Mouse (Mus musculus) layer of hippocampus, postnatal 14 days (tissue): ENCODE measurements around the gene Dmac2. TPM values are rescaled to one million over a fixed set of nuclear protein-coding genes. Genes with fewer than 3 reads are reported as not detected.

Experiments used
- DNase-seq, 2 experiments: peaks; one replicate each; pipeline ENCODE4 v3.0.0; 2021 to 2022; ENCODE audit warnings: low spot score in 2 of 2, mixed read lengths in 1 of 2
- total RNA-seq, 2 experiments: library from RNA; stranded (reverse); gene quantifications; 2 replicates each; pipeline ENCODE4 v1.2.3; 2021

The Dmac2 gene
- total RNA-seq, 2 experiments from 2014 or later = 37.3 to 39.2 TPM

DNA sequence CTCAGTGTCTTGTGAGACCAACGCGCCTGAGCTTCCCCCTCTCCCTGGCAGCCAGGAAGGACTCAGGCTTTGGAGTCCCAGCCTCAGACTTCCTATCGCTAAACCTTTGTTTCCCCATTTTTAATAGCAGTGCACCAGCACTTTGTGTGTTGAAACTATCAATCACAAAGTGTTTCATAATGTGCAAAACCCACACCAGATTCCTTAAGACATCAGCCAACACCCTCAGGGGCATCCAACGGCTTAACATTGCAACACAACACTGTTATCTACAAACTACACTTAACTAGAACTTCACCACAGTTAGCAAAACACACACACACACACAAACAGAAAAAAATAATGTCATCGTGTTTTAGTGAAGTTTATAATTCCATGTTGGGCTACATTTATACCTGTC lies 30.6 kb downstream of the Dmac2 start:
- no peak for DNase-seq

DNA sequence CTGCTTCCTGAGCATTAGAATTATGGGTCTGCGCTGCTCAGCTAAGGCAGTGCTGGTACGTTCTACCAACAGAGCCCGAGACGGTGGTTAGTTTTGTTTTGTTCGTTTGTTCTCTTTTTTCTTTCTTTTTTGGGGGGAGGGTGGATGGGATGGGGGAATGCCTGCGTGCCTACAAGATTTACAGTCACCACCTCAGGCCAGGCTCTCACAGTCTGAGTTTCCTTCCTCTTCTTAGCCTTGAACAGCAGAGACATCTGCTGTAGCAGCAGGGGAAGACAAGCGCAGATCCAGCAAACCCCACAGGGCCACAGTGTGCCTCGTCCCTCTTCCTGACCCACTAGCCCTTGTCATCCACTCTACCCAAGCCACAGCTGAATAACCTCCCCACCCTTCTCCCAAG lies 32.1 kb downstream of the Dmac2 start:
- DNase-seq = no peak

DNA sequence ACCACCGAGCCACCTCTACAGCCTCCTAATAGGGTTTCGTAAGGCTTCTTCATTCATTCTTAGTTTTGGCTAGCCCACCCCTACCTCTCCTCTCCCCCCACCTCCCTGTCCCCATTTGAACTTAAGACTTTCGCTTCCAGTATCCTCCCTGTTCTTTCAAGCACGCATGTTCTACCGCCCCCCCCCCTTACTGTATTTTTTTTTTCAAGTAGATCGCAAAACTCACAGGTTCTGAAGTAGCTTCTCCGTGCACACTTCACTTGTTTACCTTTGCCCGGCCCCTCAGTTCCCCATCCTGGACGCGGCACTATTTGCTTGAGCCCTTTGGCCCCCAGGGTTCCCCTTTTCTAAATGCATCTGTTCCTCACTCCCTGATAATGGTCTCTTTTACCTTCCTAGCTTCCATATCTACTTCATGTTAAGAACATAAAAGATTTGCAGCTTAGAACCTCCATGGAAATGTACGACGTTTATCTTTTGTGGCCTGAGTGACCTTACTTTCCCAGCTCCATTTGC lies 33.1 kb downstream of the Dmac2 start:
- no peak for DNase-seq

DNA sequence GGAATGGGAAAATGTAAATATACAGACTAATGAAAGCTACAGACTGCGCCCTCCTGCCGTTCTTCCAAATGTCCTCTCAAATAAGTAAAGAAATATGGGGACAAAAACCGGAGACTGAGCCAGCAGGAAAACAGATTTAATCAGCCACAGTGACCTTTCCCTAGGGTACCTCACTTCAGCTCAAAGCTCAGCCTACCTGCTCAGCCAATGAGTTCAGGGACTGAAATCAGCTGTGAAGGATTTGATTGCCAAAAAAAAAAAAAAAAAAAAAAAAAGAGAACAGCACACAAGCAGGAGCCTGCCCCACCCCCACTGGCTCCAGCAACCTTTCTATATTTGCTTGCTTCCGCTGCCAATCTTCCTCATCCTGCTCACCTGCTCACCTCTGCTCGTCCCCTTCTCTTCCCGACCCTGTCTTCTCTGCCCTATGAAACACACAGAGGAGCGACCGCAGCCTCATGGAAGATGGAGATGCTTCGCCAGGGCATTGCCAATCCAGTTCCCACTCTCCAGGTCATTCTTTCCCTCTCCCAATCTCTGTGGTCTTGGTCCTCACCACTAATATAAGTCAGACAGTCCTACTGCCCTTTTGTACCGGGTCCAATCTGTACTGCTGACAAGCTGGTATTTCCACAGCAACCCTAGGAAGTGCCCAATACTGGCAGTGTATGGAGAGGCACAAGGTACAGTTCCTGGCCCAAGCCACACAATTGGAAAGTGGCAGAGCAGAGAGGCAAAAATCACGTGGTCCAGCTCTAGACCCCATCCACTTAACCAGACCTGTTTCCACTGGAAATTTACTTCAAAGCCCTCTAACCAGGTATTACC lies 36.6 kb downstream of the Dmac2 start:
- no peak for DNase-seq

DNA sequence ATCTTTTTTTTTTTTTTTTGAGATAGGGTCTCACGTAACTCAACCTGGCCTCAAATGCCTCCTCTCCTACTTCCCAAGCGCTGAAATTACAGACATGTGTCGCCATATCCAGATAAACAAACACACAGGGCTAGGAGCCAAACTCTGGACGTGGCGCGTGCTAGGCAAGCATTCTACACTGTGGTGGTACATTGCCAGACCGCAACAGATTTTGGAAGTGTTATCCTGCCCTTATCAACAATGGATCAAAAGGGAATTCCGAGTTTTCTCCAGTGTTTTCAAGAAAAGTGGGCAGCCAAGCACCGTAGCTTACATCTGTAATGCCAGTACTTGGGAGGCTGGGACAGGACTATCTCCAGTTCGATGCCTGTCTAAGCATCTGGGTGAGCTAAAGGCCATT lies 38.6 kb downstream of the Dmac2 start:
- no peak for DNase-seq

DNA sequence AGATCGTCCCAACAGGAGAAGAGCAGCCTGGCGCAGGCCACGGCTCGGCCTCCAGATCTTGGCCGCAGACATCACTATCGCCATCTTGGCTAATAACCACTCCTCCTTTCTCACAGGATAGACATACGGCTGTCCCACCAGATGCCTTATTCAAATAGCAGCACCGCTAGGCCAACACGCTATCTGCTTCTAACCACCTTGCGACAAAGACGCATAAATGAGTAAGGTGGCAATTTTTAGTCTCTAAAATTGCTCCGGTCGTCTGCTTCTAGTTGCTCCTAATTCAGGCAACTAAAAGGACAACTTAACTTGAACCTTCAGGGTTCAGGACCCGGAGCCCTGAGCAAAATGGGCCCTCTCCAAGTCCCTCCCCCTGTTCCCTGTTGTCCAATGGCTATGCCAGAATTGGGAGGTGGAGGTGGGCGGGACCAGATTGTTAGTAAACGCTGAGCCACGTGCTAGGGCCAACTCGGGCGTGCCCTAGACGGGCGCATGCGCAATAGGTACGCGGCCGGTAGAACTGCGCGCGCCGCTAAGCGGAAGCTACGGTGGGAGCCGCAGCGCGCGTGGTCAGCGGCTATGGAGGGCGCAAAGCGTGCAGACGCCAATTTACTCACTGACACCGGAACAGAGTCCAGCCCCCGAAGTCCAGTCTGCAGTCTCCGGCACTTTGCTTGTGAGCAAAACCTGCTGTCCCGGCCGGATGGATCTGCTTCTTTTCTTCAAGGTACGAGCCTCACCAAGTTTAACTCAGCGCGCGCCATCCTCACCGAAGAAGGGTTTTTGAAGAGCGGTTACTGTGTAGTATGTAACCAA lies 39.7 kb downstream of the Dmac2 start, which contains the start of the genes Bckdha and Exosc5:
TSS of gene Bckdha (minus strand) at position 325 of the 816 bp plus-strand sequence.
TSS of gene Exosc5 (plus strand) at position 508 of the 816 bp plus-strand sequence.
- peak; percentile 99 to 100 for DNase-seq

DNA sequence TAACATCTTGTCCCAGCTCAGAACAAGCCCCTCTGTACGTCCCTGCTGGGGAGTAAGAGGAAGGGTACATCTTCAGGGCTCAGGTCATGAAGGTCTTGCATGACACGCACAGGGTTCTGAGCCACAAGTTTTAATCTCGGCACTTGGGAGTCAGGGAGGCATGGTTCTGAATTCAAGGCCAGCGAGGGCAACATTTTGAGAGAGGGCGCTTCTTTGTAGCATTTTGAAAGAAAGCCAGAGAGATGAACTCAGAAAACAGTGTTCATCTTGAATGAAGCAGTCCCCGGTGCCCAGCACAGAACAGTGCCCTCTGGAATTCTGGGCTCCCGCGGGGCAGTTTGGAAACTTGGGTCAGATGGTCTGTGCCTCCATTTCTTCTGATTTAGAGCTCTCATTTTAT lies 47.2 kb downstream of the Dmac2 start:
- DNase-seq = no peak

DNA sequence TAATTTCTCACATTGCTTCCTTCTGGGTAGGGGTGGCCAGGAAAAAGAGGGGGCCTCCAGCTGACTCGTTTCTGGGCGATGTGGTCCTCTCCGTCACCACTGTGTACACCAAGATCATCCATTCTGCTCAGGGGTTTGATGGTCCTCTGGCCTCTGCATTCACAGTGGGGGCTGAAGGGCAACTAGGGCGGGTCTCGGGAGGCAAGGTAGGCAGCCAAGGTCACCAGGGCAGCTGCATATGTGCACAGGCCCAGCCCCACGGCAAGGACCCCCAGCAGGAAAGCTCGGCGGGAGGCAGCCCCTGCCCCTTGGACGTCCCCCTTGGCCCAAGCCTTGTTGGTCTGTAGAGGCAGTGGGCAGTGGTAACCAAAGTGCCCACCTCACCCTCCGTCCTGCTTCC lies 49.9 kb downstream of the Dmac2 start:
- no peak for DNase-seq

DNA sequence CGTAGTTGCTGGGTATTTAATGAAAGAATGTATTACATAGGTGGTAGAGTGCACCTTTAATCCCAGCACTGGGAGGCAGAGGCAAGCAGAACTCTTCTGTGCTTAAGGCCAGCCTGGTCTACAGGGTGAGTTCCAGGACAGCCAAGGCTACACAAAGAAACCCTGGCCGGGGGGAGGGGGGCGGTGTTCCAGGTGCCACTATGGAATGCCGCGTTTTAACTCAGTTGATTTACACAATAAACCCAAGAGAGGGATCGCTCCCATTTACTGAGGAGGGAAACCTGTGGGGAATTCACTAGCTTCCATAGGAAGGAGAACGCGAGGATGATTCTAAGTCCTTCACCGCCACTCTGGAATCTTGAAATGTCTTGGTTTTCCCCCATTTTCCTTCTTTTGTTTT lies 50.4 kb downstream of the Dmac2 start:
- no peak for DNase-seq

DNA sequence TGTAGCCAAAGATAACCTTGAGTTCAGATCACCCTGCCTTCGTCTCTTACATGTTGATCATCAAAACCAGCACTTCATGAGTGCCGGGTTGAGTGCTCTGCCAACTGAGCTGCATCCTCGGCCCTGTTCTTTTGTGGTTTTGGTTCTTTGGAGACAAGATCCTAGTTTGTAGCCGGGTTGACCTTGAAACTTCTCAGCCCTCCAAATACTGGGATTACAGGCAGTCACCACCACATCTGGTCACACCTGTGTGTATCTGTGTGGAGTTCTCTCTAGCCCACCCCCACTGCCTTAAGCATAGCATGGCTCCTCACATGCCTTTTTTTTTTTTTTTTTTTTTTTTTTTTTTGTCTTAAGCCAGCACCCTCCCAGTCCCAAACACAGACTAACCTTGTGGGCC lies 50.9 kb downstream of the Dmac2 start:
- no peak for DNase-seq

DNA sequence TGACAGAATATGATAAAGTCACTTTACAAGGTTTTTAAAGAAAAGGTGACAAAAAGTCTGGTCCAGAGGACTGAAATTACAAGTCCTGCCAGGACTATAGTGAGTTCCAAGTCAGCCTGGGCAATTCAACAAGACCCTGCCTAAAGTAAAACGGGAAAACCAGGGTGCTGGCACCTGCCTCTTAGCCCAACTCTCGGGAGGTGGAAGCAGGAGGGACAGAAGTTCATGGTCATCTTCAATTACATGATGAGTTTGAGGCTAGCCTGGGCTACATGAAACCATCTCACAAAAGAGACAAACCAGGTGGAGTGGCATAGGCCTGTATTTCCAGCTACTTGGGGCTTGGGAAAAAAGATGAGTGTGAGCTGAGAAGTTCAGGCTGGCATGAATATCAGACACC lies 52.5 kb downstream of the Dmac2 start:
- no peak for DNase-seq

DNA sequence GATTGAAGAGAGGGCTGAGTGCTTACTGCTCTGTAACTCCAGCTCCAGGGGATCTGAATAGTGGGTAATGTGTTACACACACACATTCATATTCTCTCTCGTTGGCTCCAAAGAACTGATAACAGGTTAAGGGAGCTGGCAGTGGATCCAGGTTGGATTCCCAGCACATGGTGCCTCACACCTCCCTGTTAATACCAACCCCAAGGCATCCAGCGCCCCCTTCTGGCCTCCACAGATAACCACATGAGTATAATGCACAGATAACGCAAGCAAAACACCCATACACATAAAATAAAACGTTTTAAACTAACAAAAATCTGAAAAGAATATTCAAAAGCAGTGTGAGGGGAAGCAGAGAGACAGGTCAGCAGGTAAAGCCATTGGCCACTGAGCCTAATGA lies 53.2 kb downstream of the Dmac2 start:
- no peak for DNase-seq

DNA sequence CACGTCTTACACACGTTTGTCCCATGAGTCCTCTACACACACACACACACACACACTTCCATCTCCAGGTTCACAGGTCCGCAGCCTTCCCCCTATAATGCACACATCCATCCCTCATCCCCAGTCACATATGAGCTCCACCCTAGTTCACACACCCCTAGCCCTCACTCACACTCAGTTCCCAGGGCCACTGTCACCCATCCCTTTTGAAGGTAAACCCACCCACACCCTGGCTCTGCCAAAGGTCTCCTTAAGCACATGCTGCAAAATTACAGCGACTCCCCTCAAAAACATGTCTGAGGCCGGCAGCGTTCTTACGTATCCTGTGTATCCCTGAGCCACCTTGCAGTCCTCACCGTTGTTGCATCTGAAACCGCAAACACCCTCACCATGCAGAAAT lies 55.1 kb downstream of the Dmac2 start:
- DNase-seq = no peak

DNA sequence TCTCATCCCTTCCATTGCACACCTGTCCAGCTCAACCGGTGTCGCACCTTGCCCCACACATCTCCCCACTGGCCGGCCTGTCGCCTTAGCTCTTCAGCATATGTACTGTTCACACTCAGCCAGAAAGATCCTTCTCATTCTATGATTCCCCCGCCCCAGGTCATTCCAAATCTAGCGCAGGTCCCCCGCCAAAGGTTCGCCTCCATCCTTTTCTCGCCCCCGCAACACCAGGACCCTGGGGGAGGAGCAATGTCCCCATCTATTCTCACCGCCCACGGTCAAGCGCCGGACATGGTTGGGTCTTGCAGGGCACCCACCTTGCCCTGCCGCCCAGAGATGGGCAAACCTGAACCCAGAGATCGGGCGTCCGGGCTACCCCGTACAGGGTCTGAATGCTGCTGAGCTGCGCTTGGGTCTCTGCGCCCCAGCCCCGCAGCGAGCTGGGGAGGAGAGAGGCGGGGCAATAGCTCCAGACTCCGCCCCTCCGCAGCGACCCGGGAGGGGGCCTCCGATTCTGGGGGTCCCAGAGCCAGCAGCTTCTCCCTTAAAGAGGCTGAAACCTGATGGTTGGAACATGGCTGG lies 55.6 kb downstream of the Dmac2 start, which contains the start of gene Tmem91:
TSS of gene Tmem91 (minus strand) at position 448 of the 582 bp plus-strand sequence.
- DNase-seq = no peak

Other genes starting within 250 kb of the Dmac2 start
- not detected for gene Cnfn, start 249.7 kb upstream of the Dmac2 start, total RNA-seq
- gene Lipe, start 220.7 kb upstream of the Dmac2 start, total RNA-seq = 1 to 10 TPM; 7.3 to 8.3 TPM
- gene Cxcl17, start 206.5 kb upstream of the Dmac2 start, total RNA-seq = not detected
- 1 to 10 TPM; 2.5 to 3.1 TPM for gene Ceacam1, start 141.8 kb upstream of the Dmac2 start, total RNA-seq
- under 1 TPM; 0.14 to 0.23 TPM for gene Ceacam2, start 79.6 kb upstream of the Dmac2 start, total RNA-seq
- under 1 TPM in 1 of 2 experiments, not detected in 1; 0.57 TPM for gene Erich4, start 3.5 kb upstream of the Dmac2 start, total RNA-seq
- 1 to 10 TPM; 1.9 to 2.0 TPM for gene B3gnt8, start 7.2 kb downstream of the Dmac2 start, total RNA-seq
- gene Bckdha, start 39.6 kb downstream of the Dmac2 start, total RNA-seq = 10 to 100 TPM; 38.3 to 42.6 TPM
- gene Exosc5, start 39.8 kb downstream of the Dmac2 start, total RNA-seq = 10 to 100 TPM; 29.3 to 29.8 TPM
- gene Tmem91, start 55.8 kb downstream of the Dmac2 start, total RNA-seq = 10 to 100 TPM; 16.4 to 29.3 TPM
- 10 to 100 TPM; 21.9 to 25.3 TPM for gene B9d2, start 61.4 kb downstream of the Dmac2 start, total RNA-seq
- gene Tgfb1, start 67.6 kb downstream of the Dmac2 start, total RNA-seq = 1 to 10 TPM; 8.1 to 8.9 TPM
- 10 to 100 TPM; 50.1 to 50.5 TPM for gene Ccdc97, start 99.7 kb downstream of the Dmac2 start, total RNA-seq
- 100 to 1,000 TPM; 114 to 119 TPM for gene Hnrnpul1, start 135.3 kb downstream of the Dmac2 start, total RNA-seq
- gene Axl, start 169.3 kb downstream of the Dmac2 start, total RNA-seq = 10 to 100 TPM; 46.7 to 47.9 TPM
- gene Cyp2s1, start 197.5 kb downstream of the Dmac2 start, total RNA-seq = 1 to 10 TPM; 1.3 to 1.9 TPM